Mouse (Mus musculus): ENCODE results near the gene Ahnak. TPM values are rescaled to one million over a fixed set of nuclear protein-coding genes. Genes with fewer than 3 reads are reported as not detected.

The Ahnak gene
- polyA plus RNA-seq, 1 experiment from 2014 or later: 7.1 TPM

- 79% methylated on average over 3 of the region's 3 CpGs for WGBS
- DNase-seq (ENCODE audit: low spot score) (no peak), ATAC-seq (replicated peaks; ENCODE audit: low FRiP score) (no peak)
- Histone ChIP-seq H3K4me1 (replicated peaks; ENCODE audit: control insufficient read depth, insufficient read depth, low read length) (no peaks in the 10 kb centered on the region), H3K4me3 (ENCODE audit: low read depth, low read length) (no peak overlapping the region), H3K36me3 (ENCODE audit: control insufficient read depth, insufficient read depth, low read length) (no peaks in the 10 kb centered on the region), H3K9me3 (ENCODE audit: control insufficient read depth, low read length) (no peaks in the 10 kb centered on the region), H3K27ac (ENCODE audit: low read depth, low read length) (no peak overlapping the region), H3K9ac (ENCODE audit: low read length) (no peak overlapping the region), H3K4me2 (ENCODE audit: low read depth, low read length, severe bottlenecking) (no peak overlapping the region), H3K27me3 (ENCODE audit: control insufficient read depth, insufficient read depth, low read length) (no peaks in the 10 kb centered on the region)
These were observed 46.0 kb downstream of the Ahnak start for GRCm38 (mm10) chr19:9035101-9035500.

DNA sequence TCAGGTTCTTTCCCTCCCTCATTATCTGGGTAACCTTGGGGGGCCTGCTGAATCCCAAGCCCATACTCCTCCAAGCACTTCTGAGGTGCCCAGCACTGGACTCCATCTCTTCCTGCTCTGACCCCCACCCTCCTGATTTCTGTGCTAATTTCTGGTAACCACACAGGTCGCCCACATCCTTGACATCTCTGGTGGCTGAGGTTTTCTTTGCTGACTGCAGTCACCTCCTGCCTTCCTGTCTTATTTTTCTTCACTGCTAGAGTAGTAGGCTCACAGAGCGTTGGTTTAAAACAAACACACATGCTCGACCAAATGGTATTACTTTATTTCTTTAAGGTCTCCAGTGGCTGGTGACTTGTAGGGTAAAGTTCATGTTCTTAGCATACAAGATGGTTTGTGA lies 49.1 kb downstream of the Ahnak start:
- 76% methylated on average over 3 of the region's 3 CpGs for WGBS
- Histone ChIP-seq H3K9ac (ENCODE audit: low read length) (no peak overlapping the region), H3K27me3 (ENCODE audit: control insufficient read depth, insufficient read depth, low read length) (no peaks in the 10 kb centered on the region), H3K36me3 (ENCODE audit: control insufficient read depth, insufficient read depth, low read length) (no peaks in the 10 kb centered on the region), H3K9me3 (ENCODE audit: control insufficient read depth, low read length) (no peaks in the 10 kb centered on the region), H3K4me2 (ENCODE audit: low read depth, low read length, severe bottlenecking) (no peak overlapping the region), H3K27ac (ENCODE audit: low read depth, low read length) (no peak overlapping the region), H3K4me1 (replicated peaks; ENCODE audit: control insufficient read depth, insufficient read depth, low read length) (no peaks in the 10 kb centered on the region), H3K4me3 (ENCODE audit: low read depth, low read length) (no peak overlapping the region)
- DNase-seq (ENCODE audit: low spot score) (no peak), ATAC-seq (replicated peaks; ENCODE audit: low FRiP score) (no peak)

- ATAC-seq (replicated peaks; ENCODE audit: low FRiP score): no peak
These were observed 50.2 kb downstream of the Ahnak start for GRCm38 (mm10) chr19:9039266-9039665.

DNA sequence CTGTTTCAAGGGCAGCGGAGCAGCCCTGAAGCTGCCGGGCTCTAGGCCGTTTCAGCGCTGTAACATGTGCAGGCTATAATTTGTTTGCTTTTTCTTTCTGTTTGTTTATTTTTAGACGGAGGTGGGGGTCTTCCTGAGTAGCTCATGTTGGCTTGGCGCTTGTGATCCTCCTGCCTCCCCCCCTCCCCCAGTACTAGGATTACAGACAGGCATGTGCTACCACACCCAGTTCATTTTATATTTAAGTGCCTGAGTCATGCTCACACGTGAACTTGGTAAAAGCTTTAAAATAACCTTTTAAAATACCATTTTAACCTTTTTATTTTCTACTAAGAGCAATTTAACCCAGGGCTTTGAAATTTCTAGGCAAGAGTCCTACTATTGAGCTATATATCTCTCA lies 50.8 kb downstream of the Ahnak start:
- Histone ChIP-seq H3K27ac (ENCODE audit: low read depth, low read length) (no peak overlapping the region), H3K9ac (ENCODE audit: low read length) (no peak overlapping the region), H3K4me2 (ENCODE audit: low read depth, low read length, severe bottlenecking) (no peak overlapping the region), H3K27me3 (ENCODE audit: control insufficient read depth, insufficient read depth, low read length) (no peaks in the 10 kb centered on the region), H3K4me3 (ENCODE audit: low read depth, low read length) (no peak overlapping the region), H3K9me3 (ENCODE audit: control insufficient read depth, low read length) (no peaks in the 10 kb centered on the region), H3K4me1 (replicated peaks; ENCODE audit: control insufficient read depth, insufficient read depth, low read length) (no peaks in the 10 kb centered on the region), H3K36me3 (ENCODE audit: control insufficient read depth, insufficient read depth, low read length) (no peaks in the 10 kb centered on the region)
- no peak for DNase-seq (ENCODE audit: low spot score)
- WGBS: 81% methylated on average over 7 of the region's 7 CpGs
- no peak for ATAC-seq (replicated peaks; ENCODE audit: low FRiP score)

More at GRCm38 (mm10) chr19:9039266-9039665, 50.2 kb downstream of the Ahnak start:
- Histone ChIP-seq H3K9me3 (ENCODE audit: control insufficient read depth, low read length) (no peaks in the 10 kb centered on the region), H3K9ac (ENCODE audit: low read length) (no peak overlapping the region), H3K27me3 (ENCODE audit: control insufficient read depth, insufficient read depth, low read length) (no peaks in the 10 kb centered on the region), H3K4me3 (ENCODE audit: low read depth, low read length) (no peak overlapping the region), H3K36me3 (ENCODE audit: control insufficient read depth, insufficient read depth, low read length) (no peaks in the 10 kb centered on the region), H3K4me2 (ENCODE audit: low read depth, low read length, severe bottlenecking) (no peak overlapping the region), H3K4me1 (replicated peaks; ENCODE audit: control insufficient read depth, insufficient read depth, low read length) (no peaks in the 10 kb centered on the region), H3K27ac (ENCODE audit: low read depth, low read length) (no peak overlapping the region)
- no peak for DNase-seq (ENCODE audit: low spot score)
- 79% methylated on average over 4 of the region's 4 CpGs for WGBS

- Histone ChIP-seq H3K4me1 (replicated peaks; ENCODE audit: control insufficient read depth, insufficient read depth, low read length) (no peaks in the 10 kb centered on the region), H3K36me3 (ENCODE audit: control insufficient read depth, insufficient read depth, low read length) (no peaks in the 10 kb centered on the region), H3K9me3 (ENCODE audit: control insufficient read depth, low read length) (no peaks in the 10 kb centered on the region), H3K4me2 (ENCODE audit: low read depth, low read length, severe bottlenecking) (no peak overlapping the region), H3K27ac (ENCODE audit: low read depth, low read length) (no peak overlapping the region), H3K9ac (ENCODE audit: low read length) (no peak overlapping the region), H3K27me3 (ENCODE audit: control insufficient read depth, insufficient read depth, low read length) (no peaks in the 10 kb centered on the region), H3K4me3 (ENCODE audit: low read depth, low read length) (no peak overlapping the region)
- WGBS: 88% methylated on average over 6 of the region's 6 CpGs
- ATAC-seq (replicated peaks; ENCODE audit: low FRiP score): no peak
- no peak for DNase-seq (ENCODE audit: low spot score)
These were observed 51.6 kb downstream of the Ahnak start for GRCm38 (mm10) chr19:9040649-9041048.

DNA sequence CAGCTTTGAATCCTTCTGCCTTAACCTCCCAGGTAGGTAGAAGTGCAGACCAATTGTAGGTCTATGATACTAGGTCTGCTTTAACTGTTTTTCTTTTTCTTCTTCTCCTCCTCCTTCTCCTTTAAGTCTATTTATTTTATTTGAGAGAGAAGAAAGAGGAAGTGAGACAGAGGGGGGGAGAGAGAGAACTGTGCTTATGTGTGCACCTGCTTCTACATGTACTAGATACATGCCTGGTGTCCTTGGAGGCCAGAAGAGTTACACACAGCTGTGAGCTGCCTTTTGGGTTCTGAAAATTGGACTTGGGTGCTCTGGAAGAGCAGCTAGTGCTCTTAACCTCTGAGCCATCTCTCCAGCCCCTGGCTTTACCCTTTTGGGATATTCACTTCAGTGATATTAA lies 52.0 kb downstream of the Ahnak start:
- Histone ChIP-seq H3K4me3 (ENCODE audit: low read depth, low read length) (no peak overlapping the region), H3K4me2 (ENCODE audit: low read depth, low read length, severe bottlenecking) (no peak overlapping the region), H3K27ac (ENCODE audit: low read depth, low read length) (no peak overlapping the region), H3K36me3 (ENCODE audit: control insufficient read depth, insufficient read depth, low read length) (no peaks in the 10 kb centered on the region), H3K27me3 (ENCODE audit: control insufficient read depth, insufficient read depth, low read length) (no peaks in the 10 kb centered on the region), H3K4me1 (replicated peaks; ENCODE audit: control insufficient read depth, insufficient read depth, low read length) (no peaks in the 10 kb centered on the region), H3K9ac (ENCODE audit: low read length) (no peak overlapping the region), H3K9me3 (ENCODE audit: control insufficient read depth, low read length) (no peaks in the 10 kb centered on the region)
- ATAC-seq (replicated peaks; ENCODE audit: low FRiP score) (no peak), DNase-seq (ENCODE audit: low spot score) (no peak)

DNA sequence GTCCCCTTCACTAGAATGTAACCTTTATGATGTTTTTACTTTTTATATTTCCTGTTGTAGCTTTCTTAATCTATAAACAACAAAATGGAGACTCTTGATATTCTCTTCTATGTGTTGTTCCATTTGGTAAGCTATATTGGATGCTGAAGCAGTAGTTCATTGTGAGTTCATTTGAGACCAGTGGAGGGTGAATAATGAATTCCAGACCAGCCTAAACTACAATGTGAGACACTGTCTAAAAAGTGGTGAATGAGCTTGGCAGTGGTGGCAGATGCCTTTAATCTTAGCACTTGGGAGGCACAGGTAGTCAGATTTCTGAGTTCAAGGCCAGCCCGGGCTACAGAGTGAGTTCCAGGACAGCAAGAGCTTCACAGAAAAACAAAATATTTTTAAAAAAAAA lies 54.0 kb downstream of the Ahnak start:
- H3K27me3 ChIP-seq (ENCODE audit: control insufficient read depth, insufficient read depth, low read length): no peaks in the 10 kb centered on the region
- no peak overlapping the region for H3K27ac ChIP-seq (ENCODE audit: low read depth, low read length)
- H3K4me1 ChIP-seq (replicated peaks; ENCODE audit: control insufficient read depth, insufficient read depth, low read length): no peaks in the 10 kb centered on the region
- H3K9ac ChIP-seq (ENCODE audit: low read length): no peak overlapping the region
- no peaks in the 10 kb centered on the region for H3K36me3 ChIP-seq (ENCODE audit: control insufficient read depth, insufficient read depth, low read length)
- ATAC-seq (replicated peaks; ENCODE audit: low FRiP score) (no peak), DNase-seq (ENCODE audit: low spot score) (no peak)
- H3K4me2 ChIP-seq (ENCODE audit: low read depth, low read length, severe bottlenecking): no peak overlapping the region
- WGBS: 86% methylated on average over 1 of the region's 1 CpGs
- no peak overlapping the region for H3K4me3 ChIP-seq (ENCODE audit: low read depth, low read length)
- H3K9me3 ChIP-seq (ENCODE audit: control insufficient read depth, low read length): no peaks in the 10 kb centered on the region

- no peak overlapping the region for H3K27ac ChIP-seq (ENCODE audit: low read depth, low read length)
- H3K4me1 ChIP-seq (replicated peaks; ENCODE audit: control insufficient read depth, insufficient read depth, low read length): no peaks in the 10 kb centered on the region
- no peaks in the 10 kb centered on the region for H3K27me3 ChIP-seq (ENCODE audit: control insufficient read depth, insufficient read depth, low read length)
- H3K9me3 ChIP-seq (ENCODE audit: control insufficient read depth, low read length): no peaks in the 10 kb centered on the region
- ATAC-seq (replicated peaks; ENCODE audit: low FRiP score) (no peak), DNase-seq (ENCODE audit: low spot score) (no peak)
- no peak overlapping the region for H3K4me3 ChIP-seq (ENCODE audit: low read depth, low read length)
- no peaks in the 10 kb centered on the region for H3K36me3 ChIP-seq (ENCODE audit: control insufficient read depth, insufficient read depth, low read length)
- WGBS: 90% methylated on average over 4 of the region's 4 CpGs
- H3K4me2 ChIP-seq (ENCODE audit: low read depth, low read length, severe bottlenecking): no peak overlapping the region
- H3K9ac ChIP-seq (ENCODE audit: low read length): no peak overlapping the region
These were observed 55.2 kb downstream of the Ahnak start for GRCm38 (mm10) chr19:9044291-9044690.

GRCm38 (mm10) chr19:9047207-9047945 lies 58.3 kb downstream of the Ahnak start:
- Histone ChIP-seq H3K27me3 (ENCODE audit: control insufficient read depth, insufficient read depth, low read length) (no peaks in the 10 kb centered on the region), H3K9ac (ENCODE audit: low read length) (no peak overlapping the region), H3K4me2 (ENCODE audit: low read depth, low read length, severe bottlenecking) (no peak overlapping the region), H3K36me3 (ENCODE audit: control insufficient read depth, insufficient read depth, low read length) (no peaks in the 10 kb centered on the region), H3K9me3 (ENCODE audit: control insufficient read depth, low read length) (no peaks in the 10 kb centered on the region), H3K4me1 (replicated peaks; ENCODE audit: control insufficient read depth, insufficient read depth, low read length) (no peaks in the 10 kb centered on the region), H3K27ac (ENCODE audit: low read depth, low read length) (no peak overlapping the region), H3K4me3 (ENCODE audit: low read depth, low read length) (no peak overlapping the region)
- ATAC-seq (replicated peaks; ENCODE audit: low FRiP score) (no peak), DNase-seq (ENCODE audit: low spot score) (no peak)
- WGBS: 73% methylated on average over 7 of the region's 7 CpGs

All from forebrain, embryonic 11.5 days (tissue).